Mouse (Mus musculus) midbrain, embryonic 13.5 days (tissue): ENCODE data around the gene Chn2. TPM values are rescaled to one million over a fixed set of nuclear protein-coding genes. Genes with fewer than 3 reads are reported as not detected.
A peak's percentile ranks its signal among the peaks of the same experiment; 100 is the strongest.

Experiments used
- ATAC-seq: fragments of 200-750 bp; cut with Nextera tagmentation; 2 replicates; pipeline ENCODE4 v1.8.0; 2017; ENCODE audit warnings: mild to moderate bottlenecking, moderate TSS enrichment, moderate library complexity
- H3K27ac ChIP-seq: fragments of 300-500 bp; sonication (generic); 2 replicates; pipeline ENCODE4 v1.5.1; 2015; ENCODE audit warnings: inconsistent platforms, mild to moderate bottlenecking, moderate library complexity
- H3K27me3 ChIP-seq: fragments of 300-500 bp; sonication (generic); 2 replicates; pipeline ENCODE4 v1.6.1; 2015; ENCODE audit warnings: mild to moderate bottlenecking, inconsistent platforms
- H3K36me3 ChIP-seq: fragments of 300-500 bp; sonication (generic); 2 replicates; pipeline ENCODE4 v1.6.1; 2015; ENCODE audit warnings: mild to moderate bottlenecking, inconsistent platforms
- H3K4me1 ChIP-seq: fragments of 300-500 bp; sonication (generic); replicated peaks from 2 replicates; pipeline ENCODE4 v1.6.1; 2015; ENCODE audit warnings: inconsistent platforms
- H3K4me2 ChIP-seq: fragments of 300-500 bp; sonication (generic); replicated peaks from 2 replicates; pipeline ENCODE4 v1.6.1; 2015; ENCODE audit warnings: moderate library complexity, mild to moderate bottlenecking, inconsistent platforms
- H3K4me3 ChIP-seq: fragments of 300-500 bp; sonication (generic); replicated peaks from 2 replicates; pipeline ENCODE4 v1.5.1; 2015; ENCODE audit warnings: mild to moderate bottlenecking, inconsistent platforms
- H3K9ac ChIP-seq: fragments of 300-500 bp; sonication (generic); replicated peaks from 2 replicates; pipeline ENCODE4 v1.6.1; 2015; ENCODE audit warnings: mild to moderate bottlenecking, inconsistent platforms
- H3K9me3 ChIP-seq: fragments of 300-500 bp; sonication (generic); 2 replicates; pipeline ENCODE4 v1.6.1; 2016; ENCODE audit warnings: mild to moderate bottlenecking, inconsistent platforms
- WGBS: fragments of 180-500 bp; shearing (Covaris S2); methylation state at CpG from one replicate; pipeline ENCODE4 v1.1.7; 2015; 5-methylcytosine and 5-hydroxymethylcytosine counted together
- polyA plus RNA-seq: library from polyadenylated mRNA; unstranded; fragments of >200 nt; fragmentation: Nextera tagmentation; extraction: Ambion mirVana; gene quantifications from 2 replicates; pipeline ENCODE4 v1.2.1, GENCODE M21; 2015

The Chn2 gene
- polyA plus RNA-seq, 1 experiment from 2014 or later, result 28.8 TPM

DNA sequence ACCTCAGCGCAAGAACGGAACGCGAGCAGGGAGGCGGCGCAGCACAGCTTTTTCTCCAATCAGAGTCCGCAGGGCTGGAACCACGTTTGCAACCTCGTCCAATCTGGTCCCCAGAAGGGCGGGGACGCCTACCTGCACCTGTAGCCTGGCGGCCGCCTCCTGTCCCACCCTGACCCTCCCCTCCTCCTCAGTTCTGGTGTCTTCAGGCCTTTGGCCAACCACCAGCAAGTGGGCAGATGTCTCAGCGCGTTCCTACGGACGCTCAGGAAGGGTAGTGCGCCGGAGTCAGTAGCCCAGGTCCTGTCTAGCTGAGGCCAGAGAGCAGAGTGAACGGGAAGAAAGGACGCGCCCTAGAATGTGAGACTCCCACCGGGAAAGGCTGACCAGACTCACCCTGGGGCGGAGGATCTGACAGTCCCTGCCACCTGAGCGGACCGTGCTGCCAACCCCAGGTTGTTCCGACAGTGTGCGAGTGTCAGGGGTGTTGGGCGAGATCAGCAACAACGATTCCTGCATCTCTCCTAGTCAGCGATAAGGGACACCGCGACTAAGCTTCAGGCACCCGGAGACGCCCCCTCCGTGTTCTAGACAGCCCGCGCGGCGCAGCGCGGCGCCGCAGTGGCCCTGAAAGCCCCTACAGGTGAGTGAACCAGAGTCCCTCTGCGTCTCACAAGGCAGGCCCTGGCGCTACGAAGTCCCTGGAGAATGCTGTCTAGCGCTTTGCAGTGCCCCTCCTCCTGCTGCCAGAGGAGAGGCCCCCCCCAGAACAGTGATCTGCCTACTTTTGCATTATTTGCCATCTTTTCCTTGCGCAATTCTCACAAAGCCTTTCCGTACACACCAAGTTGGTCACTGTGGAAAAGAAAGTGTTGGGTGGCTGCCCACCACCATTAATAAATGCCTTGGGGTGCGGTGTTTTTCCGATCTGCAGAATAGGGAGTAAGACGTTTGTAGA, 287.6 kb downstream of the Chn2 start:
- peak overlapping the region; percentile 60 for H3K9ac ChIP-seq
- no peaks in the 10 kb centered on the region for H3K9me3 ChIP-seq
- peaks cover 31% of the 10 kb centered on the region for H3K4me1 ChIP-seq
- peak; percentile 79 for ATAC-seq
- peak overlapping the region; percentile 88 for H3K4me2 ChIP-seq
- peaks cover 68% of the 10 kb centered on the region for H3K27me3 ChIP-seq
- peak overlapping the region; percentile 49 for H3K4me3 ChIP-seq
- under 1% methylated on average over 53 of the region's 53 CpGs for WGBS
- no peak overlapping the region for H3K27ac ChIP-seq
- H3K36me3 ChIP-seq, result no peaks in the 10 kb centered on the region

DNA sequence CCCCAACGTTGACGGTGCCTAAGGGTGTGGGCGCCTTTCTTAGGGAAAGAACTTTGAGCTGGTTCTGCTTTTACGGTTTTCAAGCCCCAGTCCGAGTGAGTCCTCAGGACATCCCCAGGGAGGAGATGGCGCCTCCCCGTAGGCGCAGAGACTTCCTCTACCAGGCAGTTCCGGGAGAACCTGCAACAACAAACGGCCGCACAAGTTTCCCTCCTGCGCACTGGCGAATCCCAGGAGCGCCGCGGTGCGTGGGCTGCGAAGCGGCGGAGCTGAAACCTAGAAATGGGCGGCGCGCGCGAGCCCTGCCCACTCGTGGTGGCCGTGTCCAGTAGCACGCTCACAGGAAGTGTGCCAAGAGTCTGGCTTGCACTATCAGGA, 288.3 kb downstream of the Chn2 start:
- peaks cover 68% of the 10 kb centered on the region for H3K27me3 ChIP-seq
- ATAC-seq, result no peak
- under 1% methylated on average over 28 of the region's 28 CpGs for WGBS
- H3K4me1 ChIP-seq, result peaks cover 37% of the 10 kb centered on the region
- no peaks in the 10 kb centered on the region for H3K9me3 ChIP-seq
- H3K4me3 ChIP-seq, result peak overlapping the region; percentile 49
- peak overlapping the region; percentile 88 for H3K4me2 ChIP-seq
- no peak overlapping the region for H3K27ac ChIP-seq
- peak overlapping the region; percentile 60; the same call in 1 of the 2 replicates for H3K9ac ChIP-seq
- H3K36me3 ChIP-seq, result no peaks in the 10 kb centered on the region

DNA sequence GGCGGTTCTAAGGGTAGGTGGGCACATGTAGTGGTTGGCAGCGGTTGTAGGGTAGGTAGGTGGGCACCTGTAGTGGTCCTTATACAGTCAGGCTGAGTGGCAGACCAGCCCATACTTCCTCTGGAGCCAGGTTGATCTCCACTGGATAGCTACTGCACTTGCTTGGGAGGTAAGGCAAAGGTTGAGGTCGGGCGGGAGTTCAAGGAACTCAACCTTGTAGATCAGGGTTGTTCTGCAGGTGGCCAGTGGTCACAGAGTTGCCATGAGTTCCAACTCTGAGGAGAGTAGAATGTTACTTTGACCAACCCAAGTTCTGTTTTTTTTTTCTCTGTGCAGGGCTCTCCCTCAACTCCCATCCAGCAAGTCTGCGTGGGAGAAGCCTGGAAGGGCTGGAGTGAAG, 289.4 kb downstream of the Chn2 start:
- Histone ChIP-seq H3K27me3 (peaks cover 71% of the 10 kb centered on the region), H3K4me2 (no peak overlapping the region), H3K36me3 (no peaks in the 10 kb centered on the region), H3K27ac (no peak overlapping the region), H3K9ac (no peak overlapping the region), H3K9me3 (no peaks in the 10 kb centered on the region), H3K4me3 (no peak overlapping the region), H3K4me1 (peaks cover 47% of the 10 kb centered on the region)
- WGBS, result 96% methylated on average over 5 of the region's 5 CpGs
- no peak for ATAC-seq

DNA sequence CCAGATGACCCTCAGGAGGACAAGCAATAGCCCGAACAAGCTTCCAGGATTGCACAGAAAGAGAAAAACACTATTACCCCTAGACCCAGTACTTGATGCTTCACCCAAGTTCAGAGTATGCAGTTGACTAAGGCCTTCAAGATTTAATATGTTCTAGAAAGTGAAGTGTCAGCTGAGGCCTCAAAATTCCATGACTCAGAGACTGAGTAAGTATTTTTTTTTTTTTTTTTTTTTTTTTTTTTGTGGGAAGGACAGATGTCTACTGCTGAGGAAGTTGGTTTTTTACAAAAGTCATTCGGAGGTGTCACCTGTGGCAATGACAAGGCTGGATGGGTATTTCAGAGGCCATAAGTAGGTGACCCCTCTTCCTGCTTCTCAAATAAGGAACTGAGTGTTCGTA, 290.2 kb downstream of the Chn2 start:
- Histone ChIP-seq H3K27ac (no peak overlapping the region), H3K27me3 (peaks cover 63% of the 10 kb centered on the region), H3K36me3 (no peaks in the 10 kb centered on the region), H3K9me3 (no peaks in the 10 kb centered on the region), H3K9ac (no peak overlapping the region), H3K4me3 (no peak overlapping the region), H3K4me2 (no peak overlapping the region), H3K4me1 (peaks cover 52% of the 10 kb centered on the region)
- ATAC-seq, result no peak
- WGBS, result 91% methylated on average over 3 of the region's 3 CpGs

DNA sequence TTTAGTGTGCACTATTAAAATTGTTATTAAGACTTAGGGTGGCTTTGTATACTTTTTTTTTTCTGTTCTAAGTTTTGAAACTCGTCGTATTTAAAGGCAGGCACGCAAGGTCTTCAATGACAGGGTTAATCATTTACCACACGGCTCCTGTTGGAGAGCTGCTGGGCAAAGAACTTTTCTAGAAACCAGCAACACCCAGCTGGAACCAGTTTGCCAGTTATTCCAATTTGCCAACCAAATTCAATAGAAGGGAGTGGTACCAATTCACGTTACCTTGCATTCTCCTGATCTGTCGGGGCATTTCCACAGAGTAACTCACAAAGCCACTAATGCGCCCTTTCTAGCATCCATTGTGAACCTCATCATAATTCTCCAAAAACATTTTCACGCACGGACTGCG, 290.8 kb downstream of the Chn2 start:
- H3K4me1 ChIP-seq, result peaks cover 52% of the 10 kb centered on the region
- H3K36me3 ChIP-seq, result no peaks in the 10 kb centered on the region
- 64% methylated on average over 10 of the region's 10 CpGs for WGBS
- no peak overlapping the region for H3K4me3 ChIP-seq
- H3K27me3 ChIP-seq, result peaks cover 61% of the 10 kb centered on the region
- H3K27ac ChIP-seq, result no peak overlapping the region
- no peak overlapping the region for H3K9ac ChIP-seq
- no peak overlapping the region for H3K4me2 ChIP-seq
- no peaks in the 10 kb centered on the region for H3K9me3 ChIP-seq
- ATAC-seq, result no peak

DNA sequence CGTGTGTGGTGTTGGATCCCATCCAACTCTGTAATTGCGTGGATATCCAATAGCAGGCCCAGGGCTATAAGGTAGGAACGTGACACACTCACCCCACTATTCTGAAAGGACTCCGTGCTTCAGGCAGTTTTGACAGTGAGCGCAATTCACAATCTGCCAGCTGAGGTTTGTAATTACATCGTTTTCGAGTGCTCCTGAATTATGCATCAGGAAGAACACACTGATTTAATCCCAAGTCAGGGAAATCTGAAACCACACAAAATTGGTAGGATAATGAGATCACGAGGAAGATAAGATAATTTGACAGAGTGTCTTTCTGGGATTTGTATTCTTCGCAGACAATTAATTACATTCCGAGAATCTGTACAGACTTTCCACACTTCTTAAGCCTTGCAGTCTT, 292.4 kb downstream of the Chn2 start:
- no peaks in the 10 kb centered on the region for H3K9me3 ChIP-seq
- 17% methylated on average over 10 of the region's 10 CpGs for WGBS
- peak; percentile 87 for ATAC-seq

DNA sequence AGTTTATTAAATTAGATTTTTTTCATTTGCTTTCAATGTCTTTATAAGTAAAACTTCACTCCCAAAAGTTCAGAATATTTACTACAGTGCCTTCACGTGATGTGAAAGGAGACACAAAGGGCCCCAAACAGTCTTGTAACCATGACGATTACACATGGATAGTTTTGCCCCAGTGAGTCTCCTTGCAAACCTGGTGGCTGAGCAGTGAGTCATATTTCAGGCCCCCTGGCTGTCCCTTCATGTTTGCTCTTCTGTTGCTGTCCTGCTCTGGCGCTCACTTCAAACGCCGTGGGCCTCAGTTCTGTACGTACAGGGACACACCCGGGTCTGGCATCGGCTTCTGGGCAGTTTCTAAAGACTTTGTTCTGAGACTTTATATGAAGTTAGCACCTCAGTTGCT, 292.8 kb downstream of the Chn2 start:
- 34% methylated on average over 8 of the region's 8 CpGs for WGBS
- Histone ChIP-seq H3K36me3 (no peaks in the 10 kb centered on the region), H3K9me3 (no peaks in the 10 kb centered on the region), H3K27me3 (peaks cover 42% of the 10 kb centered on the region), H3K9ac (no peak overlapping the region), H3K4me1 (peaks cover 41% of the 10 kb centered on the region), H3K27ac (peak overlapping the region; percentile 48; the same call in 1 of the 2 replicates), H3K4me3 (no peak overlapping the region), H3K4me2 (no peak overlapping the region)
- ATAC-seq, result 0 out of 2 replicates have a peak, but pooled peaks have one; percentile 44

More for the DNA sequence above, 292.4 kb downstream of the Chn2 start:
- H3K36me3 ChIP-seq, result no peaks in the 10 kb centered on the region
- no peak overlapping the region for H3K27ac ChIP-seq
- H3K9ac ChIP-seq, result no peak overlapping the region
- no peak overlapping the region for H3K4me3 ChIP-seq
- H3K4me1 ChIP-seq, result peaks cover 46% of the 10 kb centered on the region
- H3K4me2 ChIP-seq, result no peak overlapping the region
- H3K27me3 ChIP-seq, result peaks cover 46% of the 10 kb centered on the region

DNA sequence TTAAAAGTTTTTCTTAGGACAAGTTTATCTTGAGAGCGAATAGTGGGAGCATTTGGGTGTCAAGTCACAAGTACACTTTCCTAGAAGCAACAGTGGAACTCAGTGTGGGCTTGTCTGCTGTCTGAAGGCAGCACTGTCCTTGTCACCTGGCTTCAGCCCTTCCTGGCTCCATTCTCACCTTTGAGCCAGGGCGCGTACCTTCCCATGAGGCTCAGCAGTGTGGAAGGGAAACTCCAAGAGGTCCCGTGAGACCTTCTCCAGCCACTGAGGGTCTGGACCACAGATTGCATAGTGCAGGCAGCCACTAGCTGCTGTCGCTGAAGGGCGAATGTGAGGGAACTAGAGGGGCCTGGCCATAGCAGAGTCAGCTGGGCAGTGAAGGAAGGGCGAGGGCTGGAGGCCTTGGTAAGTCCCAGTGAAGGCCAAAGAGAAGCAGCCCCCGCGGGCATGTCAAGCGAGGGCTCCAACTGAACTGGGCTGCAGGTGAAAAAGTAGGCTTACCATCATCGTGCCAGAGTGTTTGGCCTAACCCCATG, 293.8 kb downstream of the Chn2 start:
- H3K4me3 ChIP-seq, result no peak overlapping the region
- no peaks in the 10 kb centered on the region for H3K9me3 ChIP-seq
- no peak overlapping the region for H3K4me2 ChIP-seq
- H3K4me1 ChIP-seq, result peaks cover 31% of the 10 kb centered on the region
- ATAC-seq, result no peak
- 39% methylated on average over 11 of the region's 11 CpGs for WGBS
- no peaks in the 10 kb centered on the region for H3K36me3 ChIP-seq
- no peak overlapping the region for H3K9ac ChIP-seq
- H3K27ac ChIP-seq, result no peak overlapping the region
- peaks cover 32% of the 10 kb centered on the region for H3K27me3 ChIP-seq

DNA sequence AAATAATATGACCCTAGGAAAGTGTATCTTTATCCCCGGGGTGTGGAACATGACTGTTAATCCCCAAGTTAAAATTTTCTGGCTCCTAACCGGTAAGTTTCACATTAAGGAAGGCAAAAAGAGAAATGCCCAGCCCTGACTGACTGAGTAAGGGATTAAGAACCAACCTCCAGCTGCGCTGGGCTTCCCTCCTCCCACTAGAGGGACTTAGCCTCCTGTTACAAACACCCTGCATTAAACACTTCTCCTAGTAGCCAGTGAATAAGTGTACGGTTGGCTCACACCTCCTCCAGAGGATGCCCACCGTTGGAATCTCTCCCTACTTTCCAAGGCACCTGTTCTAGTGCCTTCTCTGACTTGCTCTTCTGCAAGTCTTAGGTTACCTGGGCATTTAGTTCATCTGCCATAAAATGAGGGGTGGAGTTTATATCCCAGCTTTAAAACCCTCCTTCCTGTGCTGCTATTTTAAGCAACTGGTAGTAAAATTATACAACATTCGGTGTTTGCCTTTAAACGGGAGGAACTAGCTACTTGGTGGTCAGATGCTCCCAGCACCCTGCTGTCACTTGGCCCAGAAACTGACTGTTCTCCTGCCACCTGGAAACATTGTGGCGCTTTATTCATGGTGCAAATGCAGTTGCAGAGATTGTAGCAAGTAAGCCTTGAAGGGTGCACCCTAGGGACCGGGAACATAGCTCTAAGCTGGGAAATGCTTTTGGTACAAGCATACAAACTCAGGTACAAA, 294.5 kb downstream of the Chn2 start:
- H3K4me1 ChIP-seq, result peaks cover 31% of the 10 kb centered on the region
- H3K27me3 ChIP-seq, result peaks cover 26% of the 10 kb centered on the region
- WGBS, result 34% methylated on average over 9 of the region's 9 CpGs
- H3K9me3 ChIP-seq, result no peaks in the 10 kb centered on the region
- no peak for ATAC-seq
- H3K36me3 ChIP-seq, result no peaks in the 10 kb centered on the region
- no peak overlapping the region for H3K4me2 ChIP-seq
- H3K4me3 ChIP-seq, result no peak overlapping the region
- H3K27ac ChIP-seq, result no peak overlapping the region
- no peak overlapping the region for H3K9ac ChIP-seq

DNA sequence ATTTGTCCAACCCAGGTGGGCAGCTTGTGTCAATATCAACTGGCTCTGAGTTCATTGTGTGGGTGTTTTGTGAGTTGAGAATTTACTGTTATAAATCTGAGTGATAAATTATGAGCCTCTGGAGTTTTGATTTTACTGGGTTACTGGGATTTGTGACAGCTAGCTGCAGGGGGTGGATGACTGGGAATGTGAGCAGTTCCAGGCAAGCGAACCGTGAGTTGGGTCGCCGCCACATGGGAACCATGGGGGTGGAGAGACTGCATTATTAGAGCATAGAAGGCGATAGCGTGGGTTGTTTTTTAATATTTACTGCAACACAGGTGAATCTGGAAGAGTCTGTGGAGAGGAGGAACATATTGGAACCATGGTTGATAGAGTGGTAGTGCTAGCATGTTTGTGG, 298.0 kb downstream of the Chn2 start:
- H3K27ac ChIP-seq, result no peak overlapping the region
- no peak for ATAC-seq
- H3K9me3 ChIP-seq, result no peaks in the 10 kb centered on the region
- H3K4me3 ChIP-seq, result no peak overlapping the region
- H3K9ac ChIP-seq, result no peak overlapping the region
- H3K27me3 ChIP-seq, result peaks cover 8% of the 10 kb centered on the region; the same call in 1 of the 2 replicates
- WGBS, result 88% methylated on average over 6 of the region's 6 CpGs
- no peak overlapping the region for H3K4me2 ChIP-seq
- H3K36me3 ChIP-seq, result no peaks in the 10 kb centered on the region
- H3K4me1 ChIP-seq, result peaks cover 17% of the 10 kb centered on the region

DNA sequence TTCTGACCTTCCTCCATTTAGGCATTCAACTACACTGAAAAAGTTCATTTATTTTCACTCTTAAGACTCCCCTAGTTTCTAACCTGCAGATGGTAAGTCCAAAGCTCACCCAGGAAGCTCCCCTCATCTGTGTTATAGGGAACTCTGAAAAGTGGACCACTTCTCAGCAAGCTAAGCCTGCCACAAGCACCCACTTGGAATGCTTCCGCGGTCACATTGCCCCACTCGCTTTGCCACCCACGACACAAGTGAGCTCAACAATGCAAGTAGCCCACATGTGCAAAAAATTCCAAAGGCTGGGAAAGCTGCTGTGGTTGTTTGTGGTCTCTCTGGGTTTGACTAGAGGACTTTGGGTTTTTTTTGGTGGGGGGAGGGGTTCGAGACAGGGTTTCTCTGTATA, 301.8 kb downstream of the Chn2 start:
- no peak overlapping the region for H3K9ac ChIP-seq
- no peaks in the 10 kb centered on the region for H3K4me1 ChIP-seq
- no peak overlapping the region for H3K4me3 ChIP-seq
- no peak for ATAC-seq
- no peaks in the 10 kb centered on the region for H3K27me3 ChIP-seq
- no peaks in the 10 kb centered on the region for H3K9me3 ChIP-seq
- 90% methylated on average over 5 of the region's 5 CpGs for WGBS
- H3K27ac ChIP-seq, result no peak overlapping the region
- H3K36me3 ChIP-seq, result no peaks in the 10 kb centered on the region
- H3K4me2 ChIP-seq, result no peak overlapping the region

DNA sequence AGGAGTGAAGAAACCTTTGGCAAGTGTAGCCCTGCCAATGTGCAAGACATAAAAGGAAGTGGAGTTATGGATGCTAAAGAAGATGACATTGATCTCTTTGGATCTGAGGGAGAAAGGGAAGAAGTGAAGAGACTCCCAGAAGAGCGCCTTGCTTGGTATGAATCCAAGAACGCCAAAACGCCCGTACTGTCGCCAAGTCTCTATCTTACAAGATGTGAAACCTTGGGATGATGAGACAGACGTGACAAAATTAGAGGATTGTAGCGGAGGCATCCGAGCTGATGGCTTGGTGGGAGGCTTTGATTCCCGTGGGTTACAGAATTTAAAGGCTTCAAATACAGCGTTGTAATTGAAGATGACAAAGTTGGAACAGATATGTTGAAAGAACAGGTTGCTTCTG, 302.9 kb downstream of the Chn2 start:
- no peaks in the 10 kb centered on the region for H3K36me3 ChIP-seq
- no peak overlapping the region for H3K4me2 ChIP-seq
- no peaks in the 10 kb centered on the region for H3K4me1 ChIP-seq
- WGBS, result 89% methylated on average over 10 of the region's 10 CpGs
- no peak overlapping the region for H3K4me3 ChIP-seq
- no peaks in the 10 kb centered on the region for H3K27me3 ChIP-seq
- no peaks in the 10 kb centered on the region for H3K9me3 ChIP-seq
- no peak overlapping the region for H3K27ac ChIP-seq
- no peak for ATAC-seq
- H3K9ac ChIP-seq, result no peak overlapping the region
